Mouse (Mus musculus): ENCODE data around the gene Gm10775. TPM values are rescaled to one million over a fixed set of nuclear protein-coding genes. Genes with fewer than 3 reads are reported as not detected.

The Gm10775 gene
- polyA plus RNA-seq (2012; rRNA removed), result 0.09 TPM in 1 of 2 replicates, not detected in the other

DNA sequence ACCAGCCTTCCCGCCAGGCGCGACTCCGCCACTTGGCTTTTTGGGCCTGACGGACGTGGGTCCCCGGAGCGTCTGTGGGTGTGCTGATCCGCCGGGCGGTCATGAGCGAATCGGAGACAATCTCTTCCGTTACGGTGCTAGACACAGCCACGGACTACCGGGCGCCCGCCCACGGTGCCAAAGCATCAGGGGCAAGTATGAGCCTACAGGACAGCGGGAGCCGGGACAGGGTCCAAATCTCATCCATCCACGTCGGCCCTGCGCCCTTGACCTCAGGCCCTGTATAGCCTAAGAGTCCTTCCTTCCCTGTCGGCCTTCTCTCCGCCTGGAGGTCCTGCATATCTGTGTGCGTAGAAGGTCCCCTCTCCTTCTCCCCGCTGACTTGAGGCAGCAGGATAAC lies at the start of gene Gm10775:
Gene Gm10775, plus strand, starts transcription at position 301 of the 400 bp plus-strand sequence.

DNA sequence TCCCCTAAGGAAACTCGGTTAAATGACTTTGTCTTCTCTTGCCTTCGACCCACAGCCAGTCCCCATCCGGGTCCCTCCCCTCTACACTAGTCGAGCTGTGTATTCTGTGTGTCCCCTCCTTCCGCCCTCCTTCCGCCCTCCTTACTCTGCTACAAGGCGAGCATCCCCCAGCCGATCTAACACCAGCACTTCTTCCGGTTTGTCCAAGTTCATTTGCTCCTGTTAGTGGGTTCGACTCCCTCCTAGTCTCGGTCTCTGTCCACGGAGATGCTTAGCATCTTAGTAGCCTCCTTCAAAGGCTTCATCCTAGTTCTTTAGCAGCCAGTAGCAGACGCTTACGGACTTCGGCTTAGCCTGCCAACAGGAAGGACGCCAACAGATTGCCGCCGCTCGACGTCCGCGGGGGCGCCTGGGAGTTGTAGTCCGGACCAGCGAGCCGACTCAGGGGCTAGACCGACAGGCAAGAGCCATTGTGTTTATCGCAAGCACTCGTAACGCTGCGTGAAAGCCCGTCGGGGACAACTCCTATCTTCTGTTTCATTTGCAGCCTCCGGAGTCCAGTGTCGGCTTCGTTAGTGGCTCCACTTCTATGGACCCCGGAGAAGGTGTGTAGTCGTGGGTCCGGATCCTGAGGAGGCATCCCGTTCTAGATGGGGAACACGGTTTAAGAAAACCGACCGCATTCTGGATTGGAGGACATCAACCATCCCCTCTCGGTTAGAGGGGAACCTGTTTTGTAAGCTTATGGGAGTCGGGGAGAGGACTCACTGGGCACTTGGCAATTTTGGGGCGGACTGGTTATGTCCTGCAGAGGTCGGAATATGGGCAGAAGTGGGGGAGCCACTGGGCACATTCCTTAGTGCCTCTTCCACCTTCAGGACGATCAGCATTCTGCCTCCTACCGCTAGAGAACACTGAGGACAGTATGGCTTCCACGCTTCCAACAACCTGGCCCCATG lies 19.3 kb downstream of the Gm10775 start, which contains the start of gene Zfp369:
Gene Zfp369, plus strand, starts transcription at position 432 of the 959 bp plus-strand sequence.

Other genes with a start within 250 kb of the Gm10775 start
- not detected in 2 replicates for gene Spata31d1c, start 226.5 kb upstream of the Gm10775 start, polyA plus RNA-seq (2012; rRNA removed)
- gene Prss47, start 206.8 kb upstream of the Gm10775 start, polyA plus RNA-seq (2012; rRNA removed), result not detected in 2 replicates
- 21.1 and 23.9 TPM in 2 replicates for gene Mfsd14b, start 146.6 kb upstream of the Gm10775 start, polyA plus RNA-seq (2012; rRNA removed)
- gene Olfr465-ps1, start 121.5 kb upstream of the Gm10775 start, polyA plus RNA-seq (2012; rRNA removed), result not detected in 2 replicates
- gene Olfr466, start 109.3 kb upstream of the Gm10775 start, polyA plus RNA-seq (2012; rRNA removed), result not detected in 2 replicates
- gene Nlrp4f, start 53.6 kb upstream of the Gm10775 start, polyA plus RNA-seq (2012; rRNA removed), result not detected in 2 replicates
- gene Zfp369, start 19.3 kb downstream of the Gm10775 start, polyA plus RNA-seq (2012; rRNA removed), result 9.2 and 11.9 TPM in 2 replicates

All from colon, adult 2 months (tissue).